Mouse (Mus musculus): ENCODE results near the gene Plekhg4.
A peak's percentile ranks its signal among the peaks of the same experiment; 100 is the strongest.

Gene Plekhg4

DNA sequence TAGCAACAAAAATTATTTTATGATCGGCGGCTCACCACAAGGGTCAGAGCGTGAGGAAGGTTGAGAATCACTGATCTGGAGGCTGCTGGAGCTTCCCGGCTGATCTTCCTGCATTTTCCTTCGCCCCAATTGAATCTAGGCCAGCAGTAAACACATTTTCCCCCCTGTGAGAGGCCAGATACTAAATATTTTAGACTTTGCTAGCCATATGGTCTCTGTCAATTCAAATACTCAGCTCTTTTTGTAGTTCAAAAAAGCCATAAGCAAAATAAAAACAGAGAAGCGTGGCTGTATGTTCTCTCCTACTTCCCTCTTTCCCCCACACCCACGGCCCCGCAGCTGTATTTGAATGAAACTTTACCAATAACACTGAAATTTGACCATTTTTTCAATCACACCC is 30.4 kb downstream of the Plekhg4 start:
- no peak for DNase-seq (ENCODE audit: low spot score)

DNA sequence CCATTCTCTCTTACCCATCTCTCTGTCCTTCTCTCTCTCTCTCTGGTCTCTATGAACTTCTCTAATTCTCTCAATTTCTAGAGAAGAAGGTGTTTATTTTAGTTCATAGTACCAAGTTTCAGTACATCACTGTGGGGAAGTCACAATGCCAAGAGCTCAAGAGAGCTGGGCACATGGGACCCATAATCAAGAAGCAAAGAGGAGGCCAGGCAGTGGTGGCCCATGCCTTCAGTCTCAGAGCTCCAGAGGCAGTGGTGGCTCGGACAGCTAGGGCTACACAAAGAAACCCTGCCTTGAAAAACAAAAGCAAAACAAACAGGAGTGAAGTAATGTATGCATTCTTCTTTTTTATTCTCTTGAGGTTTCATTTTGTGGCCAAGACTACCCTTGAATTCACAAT is 31.4 kb downstream of the Plekhg4 start:
- DNase-seq (ENCODE audit: low spot score), result no peak

DNA sequence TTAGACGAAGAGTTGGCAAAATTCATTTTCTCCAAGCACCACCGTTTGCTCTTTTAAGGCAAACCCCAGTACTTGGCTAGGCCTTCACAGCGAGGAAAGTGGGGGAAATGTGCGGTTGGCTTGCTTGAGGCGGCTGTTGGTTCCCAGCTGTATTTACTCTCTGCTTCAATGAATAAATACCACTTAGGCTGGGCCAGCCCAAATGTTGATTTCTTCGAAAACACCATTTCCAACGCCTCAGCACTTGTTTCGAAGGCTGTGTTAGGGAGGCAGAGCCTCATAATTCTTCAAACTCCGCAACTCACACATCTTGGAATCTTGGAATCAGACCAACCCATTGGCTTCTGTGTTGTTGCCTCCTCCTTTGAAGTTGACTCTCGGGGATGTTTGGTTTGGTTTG is 33.3 kb downstream of the Plekhg4 start:
- no peak for DNase-seq (ENCODE audit: low spot score)

DNA sequence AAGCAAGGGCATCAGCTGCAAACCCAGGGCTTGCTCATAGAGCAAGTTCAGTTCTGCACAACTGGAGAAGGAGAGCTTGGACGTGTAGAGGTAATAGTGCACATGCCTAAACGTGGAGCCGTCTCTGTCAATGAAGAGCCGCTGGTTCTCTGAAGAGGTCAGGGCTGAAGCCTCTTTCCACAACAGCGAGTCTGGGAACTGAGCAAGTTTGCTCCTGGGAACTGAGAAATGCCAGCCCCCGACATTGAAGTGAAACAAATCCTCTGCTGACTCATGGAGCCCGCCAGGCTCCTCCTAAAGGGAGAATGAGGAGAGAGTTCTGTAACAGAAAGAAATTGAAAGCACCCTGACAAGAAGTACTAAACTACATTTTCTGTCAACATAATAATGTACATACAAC is 35.3 kb downstream of the Plekhg4 start:
- DNase-seq (ENCODE audit: low spot score), result no peak

DNA sequence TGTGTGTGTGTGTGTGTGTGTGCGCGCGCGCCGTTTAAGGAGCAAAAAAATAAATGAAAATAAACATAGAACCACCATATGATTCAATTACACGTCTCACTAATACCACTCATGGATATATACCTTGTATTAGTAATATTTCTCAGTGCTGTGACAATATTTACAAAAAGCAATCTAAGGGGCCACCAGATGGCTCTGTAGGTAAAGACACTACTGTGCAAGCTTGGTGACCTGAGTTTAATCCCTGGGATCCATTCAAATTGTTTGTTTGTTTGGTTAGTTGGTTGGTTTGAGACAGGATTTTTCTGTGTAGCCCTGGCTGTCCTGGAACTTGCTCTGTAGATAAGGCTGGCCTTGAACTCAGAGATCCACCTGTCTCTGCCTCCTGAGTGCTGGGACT is 36.9 kb downstream of the Plekhg4 start:
- no peak for DNase-seq (ENCODE audit: low spot score)

DNA sequence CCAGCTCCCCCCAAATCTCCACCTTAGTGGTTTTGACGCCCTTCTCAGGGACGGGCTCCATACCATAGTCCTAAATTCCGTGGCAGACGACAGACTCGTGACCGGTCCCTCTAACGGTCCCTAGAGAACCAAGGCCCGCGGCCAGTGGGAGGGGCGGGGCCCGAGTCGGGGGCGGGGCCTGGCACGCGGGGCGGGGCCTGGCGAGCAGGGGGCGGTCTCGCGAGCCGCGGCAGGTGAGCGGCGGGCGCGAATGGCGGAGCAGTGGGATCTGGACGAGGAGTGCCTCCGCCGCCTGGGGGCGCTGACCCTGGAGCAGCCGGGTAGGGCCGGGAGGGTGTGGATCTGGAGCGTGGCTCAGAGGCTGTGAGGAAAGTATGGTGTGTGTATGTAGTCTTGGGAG is 40.3 kb downstream of the Plekhg4 start, which contains the start of the genes Kctd19 and Lrrc36:
Kctd19 (minus strand) TSS at position 112 of the 400 bp plus-strand sequence.
Lrrc36 (plus strand) TSS at position 181 of the 400 bp plus-strand sequence.
- DNase-seq (ENCODE audit: low spot score), result peak; percentile 73

DNA sequence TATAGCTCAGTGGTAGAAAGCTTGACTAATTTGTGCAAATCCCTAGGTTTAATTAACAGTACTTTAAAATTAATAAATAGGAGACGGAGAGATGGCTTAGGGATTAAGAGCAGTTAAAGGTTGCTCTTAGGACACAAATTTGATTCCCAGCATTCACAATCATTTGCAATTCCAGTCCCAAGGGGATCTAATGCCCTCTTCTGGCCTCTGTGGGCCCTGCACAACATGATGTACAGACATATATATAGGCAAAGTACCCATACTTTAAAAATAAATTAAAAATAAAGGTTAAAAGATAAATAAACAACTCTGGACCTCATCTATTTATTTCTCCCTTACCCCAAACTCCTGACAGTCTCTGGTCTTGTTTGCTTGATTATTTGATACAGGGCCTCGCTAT is 45.9 kb downstream of the Plekhg4 start:
- no peak for DNase-seq (ENCODE audit: low spot score)

DNA sequence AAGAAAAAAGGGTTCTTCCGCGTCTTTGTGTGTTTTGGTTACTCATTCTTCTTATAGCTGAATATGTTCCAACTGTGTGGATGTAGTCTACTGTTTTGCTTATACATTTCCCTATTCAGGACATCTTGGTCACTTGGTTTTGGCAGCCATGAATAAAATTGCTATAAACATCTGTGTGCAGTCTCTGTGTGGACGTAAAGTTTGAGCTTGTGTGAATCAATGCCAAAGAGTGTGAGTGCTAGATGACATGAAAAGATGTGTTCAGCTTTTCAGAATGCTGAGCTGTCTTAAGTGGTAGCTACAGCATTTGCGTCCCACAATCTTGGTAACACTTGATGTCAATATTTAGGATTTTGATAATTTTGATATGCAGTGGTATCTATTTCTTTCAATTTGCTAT is 46.7 kb downstream of the Plekhg4 start:
- DNase-seq (ENCODE audit: low spot score), result no peak

DNA sequence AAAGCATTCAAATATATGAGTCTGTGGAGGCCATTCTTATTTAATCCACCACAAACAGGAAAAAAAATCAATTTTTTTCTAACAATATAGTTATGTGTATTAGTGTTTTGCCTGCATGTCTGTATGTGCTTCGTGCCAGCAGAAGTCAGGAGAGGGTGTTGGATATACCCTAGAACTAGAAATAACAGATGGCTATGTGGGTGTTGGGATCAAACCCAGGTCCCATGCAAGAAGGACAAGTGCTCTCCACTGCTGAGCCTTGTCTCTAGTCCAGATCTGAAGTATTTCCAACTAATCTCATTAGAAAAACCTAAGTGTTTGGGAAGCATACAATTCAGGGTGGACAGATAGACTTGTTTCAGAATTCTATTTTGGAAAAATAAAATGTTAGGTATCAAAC is 48.9 kb downstream of the Plekhg4 start:
- no peak for DNase-seq (ENCODE audit: low spot score)

DNA sequence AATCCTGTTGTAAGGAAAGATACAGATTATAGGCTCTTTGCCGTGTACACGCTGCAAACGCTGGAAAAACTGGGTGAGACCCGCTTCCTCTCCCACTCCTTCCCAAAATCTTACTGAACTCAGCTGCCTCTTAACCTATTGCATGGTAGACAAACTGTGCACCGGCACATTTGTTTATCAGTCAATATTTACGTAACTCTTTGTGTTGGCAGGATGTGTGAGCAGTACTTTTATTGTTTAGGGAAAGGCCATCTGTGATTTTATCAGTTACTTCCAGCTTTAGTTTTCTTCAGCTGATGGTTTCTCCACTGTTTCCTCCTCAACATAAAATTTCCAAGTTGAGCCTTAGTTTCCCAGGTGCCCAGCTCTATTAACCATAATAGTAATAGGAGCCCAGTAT is 53.8 kb downstream of the Plekhg4 start:
- DNase-seq (ENCODE audit: low spot score), result no peak

DNA sequence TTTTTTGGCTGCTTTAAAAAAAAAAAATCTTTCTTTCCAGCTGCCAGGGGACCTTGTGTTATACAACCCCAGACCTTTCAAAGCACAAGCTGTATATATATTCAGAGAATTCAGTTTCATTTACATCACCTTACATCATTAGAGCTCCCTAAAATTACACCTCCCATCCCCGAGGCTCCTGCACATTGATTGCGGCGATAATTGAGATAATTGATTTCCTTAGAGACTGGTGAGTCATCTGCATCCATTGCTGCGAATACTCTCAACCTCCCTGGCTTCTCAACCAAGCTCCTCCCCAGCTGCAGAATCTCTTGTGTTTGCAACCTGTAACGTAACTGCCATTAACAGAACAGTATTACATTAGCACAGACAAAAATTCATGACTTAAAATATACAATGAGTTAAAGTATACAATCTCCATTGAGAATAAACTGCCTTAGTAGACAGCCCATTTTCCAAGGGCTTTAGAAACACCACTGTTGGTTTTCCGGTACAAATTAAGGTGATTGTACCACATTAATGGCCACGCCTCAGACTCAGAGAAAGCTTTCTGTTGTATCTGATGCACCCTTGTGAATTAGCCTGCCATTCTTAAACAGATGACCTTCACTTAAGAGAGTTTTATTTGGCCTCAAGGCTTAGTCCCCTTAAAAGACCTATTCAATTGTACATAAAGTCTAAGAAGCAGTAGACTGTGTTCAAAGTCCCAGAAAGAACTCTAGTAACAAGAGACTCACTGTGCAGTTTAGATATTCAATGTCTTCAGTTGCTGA is 58.9 kb downstream of the Plekhg4 start:
- no peak for DNase-seq (ENCODE audit: low spot score)
